Mouse (Mus musculus) heart, postnatal 14 days (tissue): ENCODE measurements around the gene Gm13696. TPM values are rescaled to one million over a fixed set of nuclear protein-coding genes. Genes with fewer than 3 reads are reported as not detected.
"Not testable (repeated sequence)": the region's sequence is repeated elsewhere in the genome, so short reads cannot be mapped to it uniquely, and the experiment has no call there.

Experiments used
- DNase-seq, 2 experiments: peaks; one replicate each; pipeline ENCODE4 v3.0.0; 2021 to 2022
- intact Hi-C: fragments of 180-260 bp; cut with DNase I; formaldehyde crosslinking; loops from one replicate; pipeline ENCODE4 v1.15.1; 2025
- long read RNA-seq, 2 experiments: library from polyadenylated mRNA; stranded (forward); transcript quantifications; one replicate each; pipeline ENCODE4 v2.0.0; 2021
- total RNA-seq, 2 experiments: library from RNA; stranded (reverse); gene quantifications; 2 replicates each; pipeline ENCODE4 v1.2.3; 2021

The Gm13696 gene
- total RNA-seq: under 1 TPM; 0.80 to 0.86 TPM
- long read RNA-seq, experiment 1: 0 reads
- long read RNA-seq, experiment 2: 0 reads

DNA sequence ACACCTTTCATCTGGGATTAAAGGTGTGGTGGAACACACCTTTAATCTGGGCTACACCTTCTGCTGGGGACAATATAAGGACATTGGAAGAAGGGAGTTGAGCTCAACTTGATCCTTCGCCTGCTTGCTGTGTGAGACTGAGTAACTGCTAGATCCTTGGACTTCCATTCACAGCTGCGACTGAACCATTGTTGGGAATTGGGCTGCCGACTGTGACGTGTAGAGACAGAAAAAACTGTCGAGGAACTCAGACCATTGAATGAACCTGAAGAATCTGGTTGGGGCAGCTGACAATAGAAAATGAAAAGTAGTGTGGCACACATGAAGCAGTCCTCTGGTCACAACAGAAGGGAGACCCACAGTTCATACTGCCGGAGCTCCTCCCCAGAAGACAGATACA lies at the start of gene Gm13696:
Gene Gm13696 (plus strand): TSS at position 301 of the 400 bp plus-strand sequence.
- intact Hi-C loops: not testable (repeated sequence)

DNA sequence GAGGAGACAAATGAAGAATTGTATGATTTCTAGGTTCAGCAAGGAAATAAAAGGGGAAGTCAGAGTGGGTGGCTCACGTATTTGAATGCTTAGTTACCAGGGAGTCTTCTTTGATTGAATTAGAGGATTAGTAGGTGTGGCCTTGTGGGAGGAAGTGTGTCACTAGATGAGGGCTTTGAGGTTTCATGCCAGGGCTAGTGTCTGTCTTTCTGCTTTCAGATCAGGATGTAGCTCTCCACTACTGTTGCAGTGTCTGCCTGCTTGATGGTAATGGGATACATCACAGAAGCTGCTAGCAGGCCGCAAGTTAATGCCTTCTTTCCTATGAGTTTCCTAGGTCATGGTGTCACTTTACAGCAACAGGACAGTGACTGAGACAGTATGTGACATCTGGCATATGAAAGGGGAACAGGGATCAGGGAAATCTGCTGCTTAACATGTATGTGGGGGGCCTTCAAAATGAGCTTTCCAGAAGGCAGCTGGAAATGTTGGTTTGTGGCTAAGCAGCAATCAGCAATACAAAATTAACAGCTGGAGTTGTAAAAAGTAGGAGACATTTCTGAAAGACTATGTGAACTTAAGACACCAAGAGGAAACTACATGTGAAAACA lies 43.3 kb upstream of the Gm13696 start:
- intact Hi-C loops: no loop called here
- DNase-seq: no peak

More for the DNA sequence above, at the start of gene Gm13696:
- DNase-seq: not testable (repeated sequence)

DNA sequence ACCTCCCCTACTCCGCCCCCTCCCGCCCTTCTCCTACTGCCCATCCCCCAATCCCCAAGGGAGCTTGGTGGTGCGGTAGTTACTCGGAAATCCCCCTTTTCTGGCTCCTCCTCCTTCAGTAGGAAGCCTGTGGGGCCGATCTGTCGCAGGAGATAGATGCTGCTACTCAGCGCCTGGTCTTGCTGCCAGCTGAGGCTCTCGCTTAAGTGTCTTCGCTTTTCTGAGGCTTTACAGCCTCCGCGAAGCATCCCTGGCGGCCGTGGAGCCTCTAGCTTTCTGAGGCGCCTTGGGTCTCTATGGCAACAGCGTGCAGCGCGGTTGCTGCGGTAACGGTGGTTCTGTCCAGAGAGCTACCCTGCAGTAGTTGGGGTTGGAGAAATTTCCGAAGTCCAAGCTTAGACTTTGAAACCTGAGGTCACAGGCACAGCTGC lies 32.0 kb upstream of the Gm13696 start, which contains the start of gene Zswim2:
Gene Zswim2 (minus strand): TSS at position 298 of the 431 bp plus-strand sequence.
- intact Hi-C loops: no loop called here
- DNase-seq: peak; percentile 19 to 20

DNA sequence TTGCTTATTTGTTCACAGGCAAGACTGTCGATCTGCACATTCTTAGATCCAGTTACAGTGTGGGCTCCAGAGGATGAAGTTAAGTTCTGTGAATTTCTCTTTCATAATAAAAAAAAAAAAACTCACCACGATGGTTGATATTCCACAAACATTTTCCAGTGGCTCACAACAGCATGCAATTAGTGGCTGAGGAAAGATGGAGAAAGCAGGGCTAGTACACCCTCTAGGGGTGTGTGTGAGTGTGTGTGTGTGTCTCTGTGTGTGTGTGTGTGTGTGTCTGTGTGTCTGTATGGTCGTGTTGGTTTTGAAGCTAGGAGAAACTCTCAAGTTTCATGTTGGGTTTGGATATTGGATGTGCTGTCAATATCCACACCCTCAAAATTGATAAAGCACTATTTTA lies 31.5 kb upstream of the Gm13696 start:
- intact Hi-C loops: no loop called here
- no peak for DNase-seq

DNA sequence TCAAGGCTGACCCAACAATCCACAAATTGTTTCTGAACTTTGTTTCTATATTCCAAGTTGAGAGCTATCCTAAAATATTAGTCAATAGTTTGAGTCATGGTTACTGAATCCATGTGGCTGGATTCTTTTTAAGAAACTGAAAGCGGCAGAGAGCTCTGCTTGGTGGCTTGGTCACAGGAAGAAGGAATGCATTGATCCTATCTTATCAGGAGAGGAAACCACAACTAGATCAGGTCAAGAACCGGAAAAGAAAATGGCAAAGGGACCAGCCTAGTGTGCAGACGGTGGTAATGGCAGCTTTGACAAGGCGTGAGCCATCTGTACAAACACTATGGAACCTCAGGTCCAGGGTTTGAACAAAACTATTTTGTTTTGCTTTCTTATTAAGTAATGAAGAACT lies 31.1 kb upstream of the Gm13696 start:
- DNase-seq: no peak
- intact Hi-C loops: no loop called here

DNA sequence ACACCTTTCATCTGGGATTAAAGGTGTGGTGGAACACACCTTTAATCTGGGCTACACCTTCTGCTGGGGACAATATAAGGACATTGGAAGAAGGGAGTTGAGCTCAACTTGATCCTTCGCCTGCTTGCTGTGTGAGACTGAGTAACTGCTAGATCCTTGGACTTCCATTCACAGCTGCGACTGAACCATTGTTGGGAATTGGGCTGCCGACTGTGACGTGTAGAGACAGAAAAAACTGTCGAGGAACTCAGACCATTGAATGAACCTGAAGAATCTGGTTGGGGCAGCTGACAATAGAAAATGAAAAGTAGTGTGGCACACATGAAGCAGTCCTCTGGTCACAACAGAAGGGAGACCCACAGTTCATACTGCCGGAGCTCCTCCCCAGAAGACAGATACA lies 17.5 kb upstream of the Gm13696 start, which contains the start of gene Gm13698:
Gene Gm13698 (plus strand): TSS at position 301 of the 400 bp plus-strand sequence.
- intact Hi-C loops, DNase-seq: not testable (repeated sequence)

DNA sequence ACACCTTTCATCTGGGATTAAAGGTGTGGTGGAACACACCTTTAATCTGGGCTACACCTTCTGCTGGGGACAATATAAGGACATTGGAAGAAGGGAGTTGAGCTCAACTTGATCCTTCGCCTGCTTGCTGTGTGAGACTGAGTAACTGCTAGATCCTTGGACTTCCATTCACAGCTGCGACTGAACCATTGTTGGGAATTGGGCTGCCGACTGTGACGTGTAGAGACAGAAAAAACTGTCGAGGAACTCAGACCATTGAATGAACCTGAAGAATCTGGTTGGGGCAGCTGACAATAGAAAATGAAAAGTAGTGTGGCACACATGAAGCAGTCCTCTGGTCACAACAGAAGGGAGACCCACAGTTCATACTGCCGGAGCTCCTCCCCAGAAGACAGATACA lies 11.7 kb upstream of the Gm13696 start, which contains the start of gene Gm13693:
Gene Gm13693 (plus strand): TSS at position 301 of the 400 bp plus-strand sequence.
- intact Hi-C loops, DNase-seq: not testable (repeated sequence)

DNA sequence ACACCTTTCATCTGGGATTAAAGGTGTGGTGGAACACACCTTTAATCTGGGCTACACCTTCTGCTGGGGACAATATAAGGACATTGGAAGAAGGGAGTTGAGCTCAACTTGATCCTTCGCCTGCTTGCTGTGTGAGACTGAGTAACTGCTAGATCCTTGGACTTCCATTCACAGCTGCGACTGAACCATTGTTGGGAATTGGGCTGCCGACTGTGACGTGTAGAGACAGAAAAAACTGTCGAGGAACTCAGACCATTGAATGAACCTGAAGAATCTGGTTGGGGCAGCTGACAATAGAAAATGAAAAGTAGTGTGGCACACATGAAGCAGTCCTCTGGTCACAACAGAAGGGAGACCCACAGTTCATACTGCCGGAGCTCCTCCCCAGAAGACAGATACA lies 5.9 kb upstream of the Gm13696 start, which contains the start of gene Gm13695:
Gene Gm13695 (plus strand): TSS at position 301 of the 400 bp plus-strand sequence.
- DNase-seq, intact Hi-C loops: not testable (repeated sequence)

DNA sequence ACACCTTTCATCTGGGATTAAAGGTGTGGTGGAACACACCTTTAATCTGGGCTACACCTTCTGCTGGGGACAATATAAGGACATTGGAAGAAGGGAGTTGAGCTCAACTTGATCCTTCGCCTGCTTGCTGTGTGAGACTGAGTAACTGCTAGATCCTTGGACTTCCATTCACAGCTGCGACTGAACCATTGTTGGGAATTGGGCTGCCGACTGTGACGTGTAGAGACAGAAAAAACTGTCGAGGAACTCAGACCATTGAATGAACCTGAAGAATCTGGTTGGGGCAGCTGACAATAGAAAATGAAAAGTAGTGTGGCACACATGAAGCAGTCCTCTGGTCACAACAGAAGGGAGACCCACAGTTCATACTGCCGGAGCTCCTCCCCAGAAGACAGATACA lies 5.7 kb downstream of the Gm13696 start, which contains the start of gene Gm13694:
Gene Gm13694 (plus strand): TSS at position 301 of the 400 bp plus-strand sequence.
- intact Hi-C loops, DNase-seq: not testable (repeated sequence)

DNA sequence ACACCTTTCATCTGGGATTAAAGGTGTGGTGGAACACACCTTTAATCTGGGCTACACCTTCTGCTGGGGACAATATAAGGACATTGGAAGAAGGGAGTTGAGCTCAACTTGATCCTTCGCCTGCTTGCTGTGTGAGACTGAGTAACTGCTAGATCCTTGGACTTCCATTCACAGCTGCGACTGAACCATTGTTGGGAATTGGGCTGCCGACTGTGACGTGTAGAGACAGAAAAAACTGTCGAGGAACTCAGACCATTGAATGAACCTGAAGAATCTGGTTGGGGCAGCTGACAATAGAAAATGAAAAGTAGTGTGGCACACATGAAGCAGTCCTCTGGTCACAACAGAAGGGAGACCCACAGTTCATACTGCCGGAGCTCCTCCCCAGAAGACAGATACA lies 11.5 kb downstream of the Gm13696 start, which contains the start of gene Gm13697:
Gene Gm13697 (plus strand): TSS at position 301 of the 400 bp plus-strand sequence.
- intact Hi-C loops: not testable (repeated sequence)

DNA sequence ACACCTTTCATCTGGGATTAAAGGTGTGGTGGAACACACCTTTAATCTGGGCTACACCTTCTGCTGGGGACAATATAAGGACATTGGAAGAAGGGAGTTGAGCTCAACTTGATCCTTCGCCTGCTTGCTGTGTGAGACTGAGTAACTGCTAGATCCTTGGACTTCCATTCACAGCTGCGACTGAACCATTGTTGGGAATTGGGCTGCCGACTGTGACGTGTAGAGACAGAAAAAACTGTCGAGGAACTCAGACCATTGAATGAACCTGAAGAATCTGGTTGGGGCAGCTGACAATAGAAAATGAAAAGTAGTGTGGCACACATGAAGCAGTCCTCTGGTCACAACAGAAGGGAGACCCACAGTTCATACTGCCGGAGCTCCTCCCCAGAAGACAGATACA lies 17.3 kb downstream of the Gm13696 start, which contains the start of gene Gm13691:
Gene Gm13691 (plus strand): TSS at position 301 of the 400 bp plus-strand sequence.
- DNase-seq, intact Hi-C loops: not testable (repeated sequence)

More for the DNA sequence above, 11.5 kb downstream of the Gm13696 start, which contains the start of gene Gm13697:
- not testable (repeated sequence) for DNase-seq

DNA sequence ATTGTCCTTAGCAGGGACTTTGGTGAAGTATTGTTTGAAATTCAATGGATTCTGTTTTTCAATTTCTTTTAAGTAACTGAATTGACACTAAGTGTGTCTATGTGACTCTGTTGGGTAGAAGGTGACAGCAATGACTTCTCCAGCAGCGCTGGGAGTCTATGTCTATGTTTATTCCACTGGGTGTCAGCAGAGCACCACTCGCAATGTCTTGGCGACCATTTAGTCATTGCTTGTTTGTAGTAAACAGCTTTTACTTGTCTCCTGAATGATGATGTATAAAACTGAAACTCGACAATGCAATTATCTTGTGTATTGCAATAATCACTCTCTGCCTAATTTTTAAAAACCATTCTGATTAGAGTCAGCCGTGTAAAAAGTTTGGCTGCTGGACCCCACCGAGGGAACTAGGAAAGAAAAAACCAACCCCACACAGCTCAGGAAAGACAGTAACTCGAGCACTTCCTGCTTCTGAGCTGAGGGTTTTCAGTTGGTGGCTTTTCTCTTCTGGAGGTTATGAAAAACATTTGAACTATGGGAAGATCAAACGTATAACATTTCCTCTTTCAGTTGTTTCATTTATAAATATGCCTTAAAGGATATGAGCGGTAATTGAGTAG lies 20.8 kb downstream of the Gm13696 start:
- DNase-seq, intact Hi-C loops: not testable (repeated sequence)

DNA sequence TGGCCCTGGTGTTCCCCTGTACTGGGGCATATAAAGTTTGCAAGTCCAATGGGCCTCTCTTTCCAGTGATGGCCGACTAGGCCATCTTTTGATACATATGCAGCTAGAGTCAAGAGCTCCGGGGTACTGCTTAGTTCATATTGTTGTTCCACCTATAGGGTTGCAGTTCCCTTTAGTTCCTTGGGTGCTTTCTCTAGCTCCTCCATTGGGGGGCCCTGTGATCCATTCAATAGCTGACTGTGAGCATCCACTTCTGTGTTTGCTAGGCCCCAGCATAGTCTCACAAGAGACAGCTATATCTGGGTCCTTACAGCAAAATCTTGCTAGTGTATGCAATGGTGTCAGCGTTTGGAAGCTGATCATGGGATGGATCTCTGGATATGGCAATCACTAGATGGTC lies 21.6 kb downstream of the Gm13696 start:
- intact Hi-C loops, DNase-seq: not testable (repeated sequence)

DNA sequence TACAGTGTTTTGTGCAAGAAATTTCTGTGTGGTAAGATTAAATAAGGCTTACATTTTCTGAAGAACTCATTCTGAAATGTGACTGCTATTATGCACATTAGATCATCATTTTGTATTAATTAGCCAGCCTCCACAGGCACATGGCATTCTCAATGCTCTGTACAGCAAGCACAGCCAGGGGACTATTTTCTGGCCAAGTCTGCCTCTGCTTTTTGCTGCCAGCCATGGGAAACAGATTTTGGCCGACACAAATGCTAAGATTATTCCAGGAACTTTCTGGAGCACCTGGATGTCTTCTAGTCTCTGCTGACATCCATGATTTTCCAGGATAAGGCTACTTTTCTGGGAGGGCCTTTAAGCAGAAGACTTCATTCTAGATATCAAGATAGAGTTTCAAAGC lies 36.0 kb downstream of the Gm13696 start:
- no peak for DNase-seq
- intact Hi-C loops: no loop called here

DNA sequence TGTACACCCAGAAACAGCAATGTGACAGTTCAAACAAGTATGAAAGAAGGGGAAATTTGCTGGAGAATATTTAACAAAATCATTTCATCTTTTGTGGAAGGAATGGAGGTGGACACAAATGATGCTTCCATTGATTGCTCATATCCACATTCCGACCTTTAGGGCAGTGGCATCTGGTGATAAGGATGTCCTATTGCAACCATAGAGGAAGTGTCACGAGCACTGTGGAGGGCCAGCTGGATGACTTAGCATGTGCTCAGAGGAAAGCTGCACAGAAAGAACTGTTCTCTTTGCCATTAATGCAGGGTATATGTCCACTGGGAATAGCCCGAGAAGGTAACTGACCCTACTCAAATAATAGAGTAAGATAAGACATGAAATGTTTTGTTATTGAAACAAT lies 36.9 kb downstream of the Gm13696 start:
- intact Hi-C loops: no loop called here

DNA sequence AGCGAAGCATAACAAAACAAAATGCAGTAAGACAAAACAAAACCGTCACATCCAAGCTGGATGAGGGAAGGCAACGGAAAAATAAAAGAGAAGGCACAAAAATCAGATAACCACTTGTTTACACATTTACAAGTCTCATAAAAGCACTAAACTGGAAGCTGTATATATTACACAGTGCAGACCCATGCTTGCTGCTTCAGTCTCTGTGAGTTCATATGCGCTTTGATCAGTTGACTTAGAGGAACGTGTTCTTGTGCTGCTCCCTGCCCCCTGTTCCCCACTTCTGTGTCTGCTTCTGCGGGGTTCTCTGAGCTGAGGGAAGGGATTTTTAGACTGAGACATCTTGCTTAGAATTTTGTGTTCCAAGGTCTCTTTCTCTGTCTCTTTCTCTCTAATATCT lies 41.6 kb downstream of the Gm13696 start:
- no peak for DNase-seq
- intact Hi-C loops: no loop called here

More for the DNA sequence above, 36.9 kb downstream of the Gm13696 start:
- no peak for DNase-seq

DNA sequence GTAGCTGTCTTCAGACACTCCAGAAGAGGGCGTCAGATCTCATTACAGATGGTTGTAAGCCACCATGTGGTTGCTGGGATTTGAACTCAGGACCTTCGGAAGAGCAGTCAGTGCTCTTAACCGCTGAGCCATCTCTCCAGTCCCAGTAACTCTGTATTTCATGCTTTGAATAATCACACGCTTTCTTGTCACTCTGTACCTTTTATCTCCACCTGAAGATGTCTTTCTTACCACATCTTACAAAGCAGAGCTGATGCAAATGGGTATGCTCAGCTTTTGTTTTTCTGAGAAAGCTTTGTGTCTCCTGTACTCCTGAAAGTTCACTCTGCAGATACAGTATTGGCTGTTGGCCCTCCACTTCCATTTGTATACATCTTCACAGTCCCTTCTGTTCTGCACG lies 43.4 kb downstream of the Gm13696 start:
- DNase-seq, intact Hi-C loops: not testable (repeated sequence)

DNA sequence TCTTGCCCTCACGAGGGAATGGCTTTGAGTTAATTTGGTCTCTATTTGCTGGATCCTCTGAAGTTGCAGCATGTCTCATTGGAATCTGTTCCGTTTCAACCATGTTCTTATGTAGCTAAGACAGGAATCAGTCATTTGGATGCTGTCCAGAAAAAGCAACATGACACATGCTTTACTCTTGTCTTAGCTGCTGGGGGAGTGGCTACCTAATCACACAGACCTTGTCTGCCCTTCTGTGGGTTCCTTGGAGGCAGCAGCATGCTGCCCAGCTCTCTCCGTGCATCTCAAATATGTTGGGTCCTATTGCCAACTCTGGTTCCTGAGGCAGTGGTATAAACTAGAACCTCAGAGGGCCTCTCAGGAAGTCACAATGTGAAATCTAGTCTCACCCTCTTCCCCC lies 45.4 kb downstream of the Gm13696 start:
- DNase-seq: no peak
- intact Hi-C loops: no loop called here

DNA sequence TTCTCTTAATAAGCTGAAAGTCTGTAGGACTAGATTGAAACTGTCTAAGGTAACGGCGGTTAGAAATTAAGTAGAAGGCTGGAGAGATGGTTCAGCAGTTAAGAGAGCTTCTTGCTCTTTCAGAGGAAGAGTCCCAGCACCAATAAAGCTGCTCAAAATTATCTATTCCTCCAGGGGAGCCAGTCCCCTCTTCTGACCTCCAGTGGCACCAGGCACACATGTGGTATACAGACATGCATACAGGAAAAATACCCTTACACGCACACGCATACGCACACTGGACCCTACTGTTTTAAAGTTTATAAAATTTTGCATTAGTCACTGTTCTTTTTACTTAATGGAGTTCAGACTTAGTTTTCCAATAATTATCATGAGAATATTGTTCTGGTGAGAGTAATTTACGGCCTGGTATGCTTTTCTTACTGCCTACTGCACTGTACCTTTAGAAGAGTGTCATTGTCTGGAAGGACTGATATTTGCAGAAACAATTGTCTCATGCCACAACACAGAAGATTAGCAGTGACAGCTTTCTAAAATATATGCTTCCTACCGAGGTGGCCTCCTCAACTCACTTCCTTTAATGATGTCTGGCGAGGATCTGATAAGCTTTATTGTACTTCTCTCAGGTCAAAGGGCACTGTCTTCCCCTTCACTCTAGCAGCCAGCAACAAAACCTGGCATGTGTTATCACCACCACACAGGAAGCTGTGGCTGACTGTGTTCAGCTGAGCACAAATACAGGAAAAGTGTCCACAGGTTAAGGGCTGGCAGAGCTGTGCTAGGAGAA lies 46.8 kb downstream of the Gm13696 start:
- no peak for DNase-seq
- intact Hi-C loops: no loop called here

DNA sequence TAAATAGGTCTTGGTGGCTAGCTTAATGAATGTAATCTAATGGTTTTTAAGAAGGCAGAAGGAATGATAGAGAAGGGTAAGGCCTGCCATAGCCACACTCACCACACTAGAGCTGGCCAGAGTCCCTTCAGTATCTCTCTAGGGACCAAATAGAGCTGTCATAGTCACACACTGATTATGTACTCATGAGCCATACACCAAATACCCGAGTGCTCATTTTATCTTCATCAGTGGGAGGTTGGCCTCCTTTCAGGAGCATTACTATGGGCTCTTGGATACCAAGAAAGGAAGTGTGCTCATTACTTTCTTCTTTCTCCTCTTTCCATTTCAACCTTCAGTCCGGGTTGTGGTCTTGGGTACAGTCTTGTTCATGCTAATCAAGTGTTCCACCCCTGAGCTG lies 49.0 kb downstream of the Gm13696 start:
- no peak for DNase-seq
- intact Hi-C loops: no loop called here
